Mouse (Mus musculus) brain, adult 2 months (tissue): ENCODE measurements at regions not wholly inside any gene's neighbourhood (a gene's known extent, or its start where the extent isn't known, plus 50 kb on each side); places are given as distances from the start of the nearest gene placed in this dataset.

ENCODE experiments used
- DNase-seq: peaks from one replicate; pipeline ENCODE4 v3.0.0; 2011; ENCODE audit warnings: low read depth, low spot score

- peak; percentile 84 for DNase-seq
These were observed 188.9 kb upstream of the Npy start for GRCm38 (mm10) chr6:49633470-49634095.

- DNase-seq: peak; percentile 87
These were observed 184.9 kb upstream of the Npy start for GRCm38 (mm10) chr6:49637654-49638053.

- DNase-seq: peak; percentile 78
These were observed 181.3 kb upstream of the Npy start for GRCm38 (mm10) chr6:49641256-49641655.

- DNase-seq: no peak
These were observed 167.9 kb upstream of the Npy start for GRCm38 (mm10) chr6:49654541-49655130.

GRCm38 (mm10) chr6:49655241-49655640, 167.3 kb upstream of the Npy start:
- DNase-seq: no peak

GRCm38 (mm10) chr6:49656359-49657280, 165.9 kb upstream of the Npy start:
- peak; percentile 74 for DNase-seq

GRCm38 (mm10) chr6:49657988-49658387, 164.5 kb upstream of the Npy start:
- no peak for DNase-seq

- DNase-seq: peak; percentile 65
These were observed 151.5 kb upstream of the Npy start for GRCm38 (mm10) chr6:49670991-49671390.

- peak; percentile 60 for DNase-seq
These were observed 150.6 kb upstream of the Npy start for GRCm38 (mm10) chr6:49671912-49672311.

GRCm38 (mm10) chr6:49686776-49687175, 135.7 kb upstream of the Npy start:
- DNase-seq: peak; percentile 34

GRCm38 (mm10) chr6:49692032-49692539, 130.4 kb upstream of the Npy start:
- no peak for DNase-seq

- peak; percentile 36 for DNase-seq
These were observed 127.7 kb upstream of the Npy start for GRCm38 (mm10) chr6:49694851-49695250.

GRCm38 (mm10) chr6:49696990-49697389, 125.5 kb upstream of the Npy start:
- DNase-seq: peak; percentile 88

GRCm38 (mm10) chr6:49701453-49701852, 121.1 kb upstream of the Npy start:
- DNase-seq: no peak

- no peak for DNase-seq
These were observed 109.5 kb upstream of the Npy start for GRCm38 (mm10) chr6:49712980-49713379.

- peak; percentile 80 for DNase-seq
These were observed 106.0 kb upstream of the Npy start for GRCm38 (mm10) chr6:49716520-49716919.

- no peak for DNase-seq
These were observed 105.6 kb upstream of the Npy start for GRCm38 (mm10) chr6:49716945-49717344.

GRCm38 (mm10) chr6:49733191-49733590, 89.3 kb upstream of the Npy start:
- no peak for DNase-seq

GRCm38 (mm10) chr6:49743157-49743556, 79.4 kb upstream of the Npy start:
- peak; percentile 39 for DNase-seq

GRCm38 (mm10) chr6:49745301-49745700, 77.2 kb upstream of the Npy start:
- no peak for DNase-seq

GRCm38 (mm10) chr6:49750544-49750943, 72.0 kb upstream of the Npy start:
- DNase-seq: peak; percentile 5

- DNase-seq: no peak
These were observed 62.9 kb upstream of the Npy start for GRCm38 (mm10) chr6:49759614-49760013.
